Mouse (Mus musculus) thymus, adult 2 months (tissue): ENCODE results near the gene Piwil1.

Experiments
- CTCF ChIP-seq: fragments of 200-500 bp; IDR thresholded peaks from 2 replicates; pipeline ENCODE4 v1.5.1; 2012; ENCODE audit warnings: mild to moderate bottlenecking, control low read depth, low read length, moderate library complexity, borderline replicate concordance; ENCODE audit not compliant: control insufficient read depth, poor library complexity, insufficient read depth; ENCODE audit errors: extremely low read depth
- POLR2A ChIP-seq: fragments of 200-500 bp; IDR thresholded peaks from 2 replicates; pipeline ENCODE4 v1.6.1; 2012; ENCODE audit warnings: mild to moderate bottlenecking, low read length, control low read depth, moderate library complexity; ENCODE audit not compliant: control insufficient read depth, poor library complexity, insufficient read depth; ENCODE audit errors: extremely low read depth

DNA sequence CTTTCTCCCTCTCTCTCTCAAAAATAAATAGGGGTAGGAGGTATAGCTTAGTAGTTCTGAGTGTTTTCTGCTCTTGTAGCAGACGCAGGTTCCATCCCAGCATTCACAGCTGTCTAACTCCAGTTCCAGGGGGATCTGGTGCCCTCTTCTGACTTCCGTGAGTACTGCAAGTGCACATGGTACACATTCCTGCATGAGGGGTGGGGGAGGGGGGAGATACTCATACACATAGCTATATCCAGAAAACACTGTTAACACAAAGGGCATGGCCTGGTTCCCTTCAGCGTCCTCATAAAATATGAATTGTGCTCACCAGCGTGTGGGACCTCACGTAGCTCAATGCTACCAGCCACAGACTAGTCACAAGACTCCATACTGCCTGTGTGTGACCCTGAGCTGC is 27.0 kb downstream of the Piwil1 start:
- TF ChIP-seq CTCF (no peak), POLR2A (no peak)
